Mouse (Mus musculus) thymus, adult 2 months (tissue): ENCODE data around the gene Aurkaip1. TPM values are rescaled to one million over a fixed set of nuclear protein-coding genes. Genes with fewer than 3 reads are reported as not detected.

ENCODE experiments used
- DNase-seq: peaks from one replicate; pipeline ENCODE4 v3.0.0; 2021
- H3K27ac ChIP-seq: fragments of 200-500 bp; 2 replicates; pipeline ENCODE4 v1.5.1; 2012; ENCODE audit warnings: low read length, control low read depth; ENCODE audit not compliant: control insufficient read depth, insufficient read depth
- H3K27me3 ChIP-seq: fragments of 200-500 bp; 2 replicates; pipeline ENCODE4 v1.6.1; 2012; ENCODE audit warnings: mild to moderate bottlenecking, low read length, moderate library complexity, mixed read lengths; ENCODE audit not compliant: control insufficient read depth, insufficient read depth
- H3K36me3 ChIP-seq: fragments of 200-500 bp; 2 replicates; pipeline ENCODE4 v1.6.1; 2012; ENCODE audit warnings: mild to moderate bottlenecking, low read length, moderate library complexity; ENCODE audit not compliant: control insufficient read depth, insufficient read depth
- H3K4me1 ChIP-seq: fragments of 200-500 bp; replicated peaks from 2 replicates; pipeline ENCODE4 v1.6.1; 2012; ENCODE audit warnings: low read length; ENCODE audit not compliant: control insufficient read depth, insufficient read depth
- H3K4me3 ChIP-seq: fragments of 200-500 bp; 2 replicates; pipeline ENCODE4 v1.5.1; 2012; ENCODE audit warnings: mild to moderate bottlenecking, low read length, control low read depth, moderate library complexity; ENCODE audit not compliant: control insufficient read depth, insufficient read depth
- CTCF ChIP-seq: fragments of 200-500 bp; IDR thresholded peaks from 2 replicates; pipeline ENCODE4 v1.5.1; 2012; ENCODE audit warnings: mild to moderate bottlenecking, control low read depth, low read length, moderate library complexity, borderline replicate concordance; ENCODE audit not compliant: control insufficient read depth, poor library complexity, insufficient read depth; ENCODE audit errors: extremely low read depth
- POLR2A ChIP-seq: fragments of 200-500 bp; IDR thresholded peaks from 2 replicates; pipeline ENCODE4 v1.6.1; 2012; ENCODE audit warnings: mild to moderate bottlenecking, low read length, control low read depth, moderate library complexity; ENCODE audit not compliant: control insufficient read depth, poor library complexity, insufficient read depth; ENCODE audit errors: extremely low read depth
- WGBS: fragments of 180-500 bp; shearing (Covaris S2); methylation state at CpG from one replicate; pipeline ENCODE4 v1.1.7; 2018; 5-methylcytosine and 5-hydroxymethylcytosine counted together
- polyA plus RNA-seq: library from polyadenylated mRNA; depleted of rRNA; stranded (reverse); fragments of >200 nt; gene quantifications from 2 replicates; pipeline ENCODE4 v1.2.3, GENCODE M21; 2012; rRNA removed

The Aurkaip1 gene
- polyA plus RNA-seq, 1 experiment = 230 TPM

DNA sequence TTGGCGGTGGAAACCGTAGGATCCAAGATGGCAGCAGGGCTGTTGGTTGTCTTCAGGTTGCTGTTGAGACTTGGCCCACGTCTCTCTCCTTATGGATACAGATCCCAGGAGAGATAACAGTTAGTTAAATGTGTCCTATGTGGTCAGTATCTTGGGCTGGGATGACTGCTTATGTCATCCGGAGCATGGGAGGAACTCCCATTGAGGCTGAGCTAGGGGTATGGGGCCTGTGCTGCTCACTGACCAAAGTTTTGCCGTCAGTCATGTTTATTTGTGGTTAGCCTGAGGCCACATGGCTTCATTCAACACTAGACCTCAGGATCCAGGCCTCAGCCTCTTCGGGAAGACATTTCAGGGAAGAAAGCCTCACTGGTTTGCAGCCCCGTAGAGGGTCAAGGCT is 40.3 kb downstream of the Aurkaip1 start:
- no peak overlapping the region for H3K4me3 ChIP-seq
- peaks cover 33% of the 10 kb centered on the region for H3K36me3 ChIP-seq
- H3K27ac ChIP-seq = no peak overlapping the region
- TF ChIP-seq CTCF (no peak), POLR2A (no peak)
- H3K27me3 ChIP-seq = no peaks in the 10 kb centered on the region
- 96% methylated on average over 7 of the region's 7 CpGs for WGBS
- H3K4me1 ChIP-seq = peaks cover 13% of the 10 kb centered on the region
- no peak for DNase-seq

Other genes starting within 250 kb of the Aurkaip1 start
- 17.1 and 19.1 TPM in 2 replicates for gene Slc35e2, start 229.9 kb upstream of the Aurkaip1 start, polyA plus RNA-seq
- gene Cdk11b, start 206.4 kb upstream of the Aurkaip1 start, polyA plus RNA-seq = 34.4 and 42.1 TPM in 2 replicates
- not detected in 2 replicates for gene Gm10563, start 185.9 kb upstream of the Aurkaip1 start, polyA plus RNA-seq
- gene Mmp23, start 177.9 kb upstream of the Aurkaip1 start, polyA plus RNA-seq = 17.0 and 17.8 TPM in 2 replicates
- 91.2 and 99.7 TPM in 2 replicates for gene Mib2, start 162.1 kb upstream of the Aurkaip1 start, polyA plus RNA-seq
- 17.4 and 18.5 TPM in 2 replicates for gene Fndc10, start 136.9 kb upstream of the Aurkaip1 start, polyA plus RNA-seq
- 184 and 186 TPM in 2 replicates for gene Ssu72, start 126.5 kb upstream of the Aurkaip1 start, polyA plus RNA-seq
- gene Tmem240, start 96.5 kb upstream of the Aurkaip1 start, polyA plus RNA-seq = 4.9 and 5.1 TPM in 2 replicates
- 87.0 and 93.1 TPM in 2 replicates for gene Atad3a, start 70.2 kb upstream of the Aurkaip1 start, polyA plus RNA-seq
- gene Vwa1, start 56.6 kb upstream of the Aurkaip1 start, polyA plus RNA-seq = 11.2 and 13.5 TPM in 2 replicates
- 0.55 and 0.58 TPM in 2 replicates for gene Tmem88b, start 45.4 kb upstream of the Aurkaip1 start, polyA plus RNA-seq
- gene Ankrd65, start 40.8 kb upstream of the Aurkaip1 start, polyA plus RNA-seq = 0.42 and 0.92 TPM in 2 replicates
- 74.6 and 77.9 TPM in 2 replicates for gene Mrpl20, start 28.4 kb upstream of the Aurkaip1 start, polyA plus RNA-seq
- 131 and 145 TPM in 2 replicates for gene Ccnl2, start 18.8 kb upstream of the Aurkaip1 start, polyA plus RNA-seq
- gene Mxra8, start 8.4 kb downstream of the Aurkaip1 start, polyA plus RNA-seq = 30.7 and 43.4 TPM in 2 replicates
- 152 and 184 TPM in 2 replicates for gene Dvl1, start 16.1 kb downstream of the Aurkaip1 start, polyA plus RNA-seq
- 2.7 and 3.0 TPM in 2 replicates for gene Tas1r3, start 32.1 kb downstream of the Aurkaip1 start, polyA plus RNA-seq
- gene Cptp, start 38.2 kb downstream of the Aurkaip1 start, polyA plus RNA-seq = 31.9 and 32.2 TPM in 2 replicates
- gene Ints11, start 38.3 kb downstream of the Aurkaip1 start, polyA plus RNA-seq = 107 and 108 TPM in 2 replicates
- gene Pusl1, start 60.5 kb downstream of the Aurkaip1 start, polyA plus RNA-seq = 83.2 and 91.1 TPM in 2 replicates
- 77.6 and 86.1 TPM in 2 replicates for gene Acap3, start 60.5 kb downstream of the Aurkaip1 start, polyA plus RNA-seq
- 122 and 147 TPM in 2 replicates for gene Ube2j2, start 112.6 kb downstream of the Aurkaip1 start, polyA plus RNA-seq
- 19.3 and 21.6 TPM in 2 replicates for gene C1qtnf12, start 131.0 kb downstream of the Aurkaip1 start, polyA plus RNA-seq
- 9.5 and 10.8 TPM in 2 replicates for gene B3galt6, start 161.4 kb downstream of the Aurkaip1 start, polyA plus RNA-seq
- 65.6 and 68.4 TPM in 2 replicates for gene Sdf4, start 161.6 kb downstream of the Aurkaip1 start, polyA plus RNA-seq
- gene Tnfrsf4, start 182.6 kb downstream of the Aurkaip1 start, polyA plus RNA-seq = 68.9 and 81.3 TPM in 2 replicates
- gene Tnfrsf18, start 194.9 kb downstream of the Aurkaip1 start, polyA plus RNA-seq = 82.1 and 85.2 TPM in 2 replicates
- 2.4 and 3.5 TPM in 2 replicates for gene Ttll10, start 228.1 kb downstream of the Aurkaip1 start, polyA plus RNA-seq